Mouse (Mus musculus) heart, adult 11 months (tissue): ENCODE data around the gene Gpr135.

Source experiments
- DNase-seq: peaks from one replicate; pipeline ENCODE4 v3.0.0; 2022

Gpr135 gene

GRCm38 (mm10) chr12:72070327-72071269 lies at the start of gene Gpr135:
TSS of gene Gpr135 (minus strand) at chr12:72071125.
- DNase-seq, result peak; percentile 98

DNA sequence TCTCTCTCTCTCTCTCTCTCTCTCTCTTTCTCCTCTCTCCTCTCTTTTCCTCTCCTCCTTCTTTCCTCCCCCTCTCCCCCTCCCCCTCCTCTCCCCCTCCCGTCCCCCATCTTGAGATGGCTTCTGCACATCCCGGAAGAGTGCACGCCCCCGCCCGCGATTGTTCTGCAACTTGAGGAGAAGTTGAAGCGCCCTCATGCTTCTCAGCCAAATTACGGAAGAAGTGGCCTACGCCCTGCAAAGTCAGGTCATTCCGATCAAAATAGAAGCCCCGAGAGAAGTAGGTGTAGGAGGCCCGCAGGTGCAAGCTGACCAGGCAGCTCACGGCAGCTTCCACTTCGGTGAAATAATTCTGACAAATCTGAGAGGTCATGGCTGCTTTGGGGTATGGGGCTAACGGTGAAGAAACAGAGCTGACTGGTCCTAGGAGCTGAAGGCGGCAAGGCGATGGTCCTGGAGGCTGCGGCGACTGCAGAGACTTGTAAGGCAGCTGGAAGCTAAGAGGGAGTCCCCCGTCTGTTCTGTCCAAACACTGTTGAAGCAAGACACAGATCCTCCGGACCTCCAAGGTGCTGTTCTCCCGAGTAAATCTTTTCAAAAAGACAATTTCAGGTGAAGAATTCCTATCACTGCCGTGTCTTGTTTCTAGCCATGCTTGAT lies 44.9 kb upstream of the Gpr135 start:
- peak; percentile 76 for DNase-seq

- peak; percentile 82 for DNase-seq
Measured at GRCm38 (mm10) chr12:72115126-72115525, 44.2 kb upstream of the Gpr135 start.

DNA sequence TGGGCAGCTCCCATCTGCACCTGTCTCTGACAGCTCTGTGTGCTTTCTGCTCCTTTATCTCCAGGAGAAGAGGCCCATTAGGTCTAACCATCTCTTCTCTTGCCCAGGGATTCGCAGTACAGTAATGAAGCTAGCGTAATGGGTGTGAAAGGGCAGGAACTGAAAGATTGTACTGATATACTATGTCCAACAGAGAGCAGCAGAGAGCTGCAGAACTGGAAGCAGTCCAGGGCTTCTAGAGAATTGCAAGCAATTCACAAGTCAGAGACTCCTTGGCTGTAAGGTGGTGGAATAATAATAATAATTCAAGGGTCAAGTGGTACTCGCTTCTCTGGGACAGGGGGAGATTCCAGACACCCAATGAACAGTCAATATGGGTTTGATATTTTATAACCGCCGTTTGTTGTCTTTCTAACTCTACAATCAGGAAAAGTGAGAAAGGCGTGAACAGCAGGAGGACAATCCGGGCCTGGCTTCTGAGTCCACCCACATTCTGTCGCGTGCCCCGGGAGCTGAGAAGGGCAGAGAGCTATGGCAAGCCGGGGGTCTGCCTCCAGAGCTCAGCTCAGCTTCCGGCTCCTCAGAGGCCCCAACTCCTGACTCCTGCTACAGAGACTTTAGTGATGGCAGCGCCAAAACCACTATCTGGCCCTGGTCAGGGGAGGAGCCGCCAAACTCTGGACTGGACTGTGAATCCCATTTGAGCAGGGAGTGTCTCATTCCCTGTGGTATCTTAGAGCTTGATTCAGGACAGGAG lies 33.8 kb upstream of the Gpr135 start:
- DNase-seq, result peak; percentile 91

DNA sequence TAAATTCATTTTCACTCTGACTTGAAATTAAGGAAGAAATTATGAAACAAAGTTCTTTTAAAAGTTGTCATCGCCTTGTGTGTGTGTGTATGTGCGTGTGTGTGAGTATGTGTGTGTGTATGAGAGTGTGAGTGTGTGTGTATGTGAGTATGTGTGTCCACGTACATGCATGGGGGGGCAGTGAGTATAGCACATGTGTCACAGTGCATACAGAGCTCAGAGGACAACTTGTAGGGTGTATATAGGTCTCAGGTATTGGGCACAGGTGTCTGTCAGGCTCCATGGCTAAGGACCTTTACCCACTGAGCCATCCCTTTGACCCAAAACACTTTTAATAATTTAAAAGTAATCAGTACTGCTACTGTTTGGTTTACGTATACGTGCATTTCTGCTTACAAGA lies 33.1 kb upstream of the Gpr135 start:
- DNase-seq, result peak; percentile 74

DNA sequence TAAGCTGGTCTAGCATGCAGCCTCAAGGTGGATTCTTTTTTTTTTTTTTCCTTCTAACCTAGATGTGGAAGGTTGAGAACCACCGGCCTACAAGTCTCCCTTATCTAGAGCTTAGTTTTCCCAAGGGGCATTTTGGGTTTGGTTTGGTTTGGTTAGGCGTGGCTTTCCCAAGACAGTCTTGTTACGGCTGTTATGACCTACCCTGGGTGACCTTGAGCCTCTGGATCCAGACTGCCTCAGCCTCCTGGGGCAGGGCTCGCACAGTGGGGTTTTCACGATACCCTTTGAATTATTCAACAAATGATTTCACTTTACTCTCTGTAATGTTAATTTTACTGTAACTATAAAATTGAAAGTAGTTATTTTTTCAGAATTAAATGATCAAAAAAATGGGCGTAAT lies 31.9 kb upstream of the Gpr135 start:
- DNase-seq, result peak; percentile 61

DNA sequence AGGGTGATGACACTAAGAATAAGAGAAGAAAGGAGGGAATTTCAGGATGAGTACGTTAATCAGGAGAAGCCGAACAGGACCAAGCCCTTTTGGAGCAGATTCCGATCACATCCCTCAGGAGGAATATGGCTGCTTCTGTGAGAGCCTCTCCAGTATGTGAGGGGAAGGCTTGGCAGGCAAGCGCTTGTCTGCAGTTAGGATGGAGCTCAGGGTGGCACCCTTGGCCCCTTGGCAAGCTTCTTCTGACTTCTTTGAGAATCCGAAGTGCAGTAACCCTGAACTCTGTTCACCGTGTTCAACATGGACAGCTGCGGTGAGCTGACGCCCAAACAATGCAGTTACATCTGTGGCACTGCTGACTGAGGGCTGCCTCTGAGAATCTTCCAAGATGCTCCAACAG lies 26.0 kb upstream of the Gpr135 start:
- DNase-seq, result peak; percentile 71

- peak; percentile 51 for DNase-seq
Measured at GRCm38 (mm10) chr12:72089802-72090201, 18.9 kb upstream of the Gpr135 start.

DNA sequence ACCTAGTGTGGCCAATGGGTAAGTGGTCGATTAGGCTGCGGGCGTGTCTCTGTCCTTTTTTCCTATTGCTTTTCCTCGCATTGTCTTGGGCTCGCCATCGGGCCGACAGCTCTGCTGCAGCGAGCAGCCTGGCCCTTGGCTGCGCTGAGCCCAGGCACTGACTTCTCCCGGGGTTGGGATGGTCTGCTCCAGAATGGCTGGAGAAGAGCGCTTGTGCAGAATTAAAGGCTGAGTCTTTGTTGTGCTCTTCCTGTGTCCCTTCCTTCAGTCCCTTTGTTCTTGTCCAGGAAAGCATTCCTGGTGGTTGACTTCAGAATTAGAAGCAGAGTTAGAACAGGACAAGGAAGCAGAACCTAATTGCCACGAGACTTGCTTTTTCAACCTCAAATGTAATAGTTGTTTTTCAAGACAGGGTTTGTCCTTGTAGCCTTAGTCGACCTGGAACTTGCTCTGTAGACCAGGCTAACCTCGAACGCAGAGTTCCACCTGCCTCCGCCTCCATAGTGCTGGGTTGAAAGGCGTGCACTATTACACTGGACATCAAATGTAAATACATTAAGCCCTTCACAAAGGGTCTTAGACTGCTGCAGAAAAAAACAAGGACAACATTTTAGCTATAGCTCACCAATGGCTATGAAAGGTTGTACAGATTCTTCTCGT lies 15.4 kb upstream of the Gpr135 start:
- peak; percentile 91 for DNase-seq

- peak; percentile 100 for DNase-seq
Measured at GRCm38 (mm10) chr12:72085329-72086165, 14.6 kb upstream of the Gpr135 start, which contains the start of the genes L3hypdh and Jkamp. TSS of gene L3hypdh (minus strand) at chr12:72085439. TSS of gene Jkamp (plus strand) at chr12:72085589.

GRCm38 (mm10) chr12:72085024-72085328 lies 14.1 kb upstream of the Gpr135 start:
- no peak for DNase-seq

DNA sequence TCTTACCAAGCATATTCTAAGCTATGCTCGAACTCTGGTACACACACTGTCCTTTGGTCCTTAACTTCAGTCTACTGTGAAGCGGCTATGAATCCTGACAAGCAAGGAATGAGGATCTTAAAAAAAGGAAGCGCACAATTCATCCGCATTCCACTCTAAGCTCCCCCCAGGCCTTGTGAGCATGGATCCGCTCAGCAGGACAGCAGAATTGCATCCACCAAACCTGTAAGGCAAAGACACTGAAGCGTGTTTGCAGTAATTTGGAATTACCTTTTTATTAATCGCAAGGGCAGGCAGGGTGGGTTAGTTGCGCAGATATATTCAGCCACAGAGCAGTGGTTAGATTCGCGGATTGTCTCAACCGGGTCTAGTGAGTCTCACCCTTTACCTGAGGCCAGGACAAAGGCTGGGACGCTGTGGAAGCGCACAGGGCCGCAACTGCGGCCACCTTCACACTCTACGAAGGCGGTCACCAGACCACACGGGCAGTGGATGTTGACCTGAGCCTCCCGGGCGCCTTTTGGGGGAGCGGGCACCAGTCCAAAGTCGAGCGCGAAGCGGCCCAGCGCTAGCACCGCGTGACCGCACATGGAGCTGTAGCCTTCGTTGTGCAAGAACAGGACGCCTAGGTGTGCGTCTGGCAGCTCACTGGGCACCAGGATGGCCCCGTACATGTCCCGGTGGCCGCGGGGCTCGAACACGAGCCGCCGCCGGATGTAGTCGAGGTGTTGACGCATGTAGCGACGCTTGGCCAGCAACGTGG lies 13.5 kb upstream of the Gpr135 start:
- no peak for DNase-seq

- peak; percentile 71 for DNase-seq
Measured at GRCm38 (mm10) chr12:72083265-72083664, 12.3 kb upstream of the Gpr135 start.

DNA sequence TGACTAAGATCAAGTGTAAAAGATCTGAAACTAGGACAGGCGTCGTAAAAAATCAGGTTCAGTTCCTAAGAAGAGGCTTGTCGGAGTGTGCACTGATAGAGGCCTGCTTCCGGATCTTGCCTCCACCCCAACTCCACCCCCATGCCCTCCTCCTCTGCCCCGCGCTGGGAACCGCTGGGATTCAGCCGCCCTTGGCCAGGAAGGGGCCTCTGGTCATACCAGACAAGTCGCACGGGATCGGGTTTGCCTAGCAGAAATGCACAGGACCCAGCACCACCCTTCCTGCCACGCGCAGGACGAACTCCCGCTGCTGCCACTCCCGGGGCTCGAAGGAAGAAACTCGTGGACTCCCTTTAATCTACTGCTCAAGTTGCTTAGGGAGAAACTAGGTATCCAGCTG lies 11.4 kb upstream of the Gpr135 start:
- DNase-seq, result peak; percentile 88

DNA sequence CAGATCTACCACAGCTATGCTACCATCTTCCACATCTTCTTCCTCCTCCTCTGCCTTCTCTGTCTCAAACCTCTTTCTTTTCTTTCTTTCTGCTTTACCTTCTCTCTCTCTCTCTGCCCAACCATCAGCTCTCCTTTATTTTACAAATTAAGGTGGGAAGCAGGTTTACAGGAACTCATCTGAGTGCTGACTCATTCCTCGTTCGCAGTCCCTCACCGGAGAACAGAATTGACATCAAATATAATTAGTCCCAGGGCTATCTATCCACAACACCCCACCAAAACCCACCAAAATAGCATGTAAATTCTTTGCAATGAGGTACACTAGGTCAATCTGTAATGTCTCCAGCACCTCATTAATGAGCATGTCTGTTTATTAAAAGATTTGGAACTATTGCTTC lies 11.0 kb upstream of the Gpr135 start:
- peak; percentile 33 for DNase-seq

GRCm38 (mm10) chr12:72078248-72078647 lies 7.3 kb upstream of the Gpr135 start:
- no peak for DNase-seq

DNA sequence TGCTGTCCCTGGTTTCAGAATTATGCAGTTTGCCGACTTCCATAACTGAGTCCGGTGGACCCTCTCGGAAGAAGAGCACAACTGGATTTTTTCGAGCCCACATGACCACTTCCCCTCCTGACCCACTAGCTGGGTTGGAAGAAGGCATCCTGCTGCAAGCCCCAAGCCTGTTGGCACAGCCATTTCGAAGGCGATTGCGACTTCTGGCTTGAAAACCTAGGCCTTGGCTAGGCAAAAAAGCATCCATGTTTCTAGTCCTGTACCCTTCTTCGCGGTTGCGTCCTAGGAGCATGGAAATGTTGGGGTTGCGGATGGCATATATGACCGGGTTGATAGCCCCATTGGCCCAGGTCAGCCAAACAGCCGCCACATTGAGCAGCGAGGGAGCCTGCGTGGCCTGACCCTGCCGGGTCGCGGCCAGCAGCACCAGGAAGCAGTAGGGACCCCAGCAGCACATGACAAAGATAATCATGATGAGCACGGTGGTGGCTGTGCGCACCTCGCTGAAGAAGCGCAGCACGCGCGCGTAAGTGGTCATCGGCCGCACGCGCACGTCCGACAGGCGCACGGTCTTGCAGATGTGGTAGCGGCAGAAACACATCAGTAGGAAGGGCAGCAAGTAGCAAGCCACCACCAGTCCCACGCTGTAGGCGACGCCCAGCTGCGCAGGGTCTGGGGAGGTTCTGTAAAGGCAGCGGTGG lies 1.1 kb downstream of the Gpr135 start:
- no peak for DNase-seq

DNA sequence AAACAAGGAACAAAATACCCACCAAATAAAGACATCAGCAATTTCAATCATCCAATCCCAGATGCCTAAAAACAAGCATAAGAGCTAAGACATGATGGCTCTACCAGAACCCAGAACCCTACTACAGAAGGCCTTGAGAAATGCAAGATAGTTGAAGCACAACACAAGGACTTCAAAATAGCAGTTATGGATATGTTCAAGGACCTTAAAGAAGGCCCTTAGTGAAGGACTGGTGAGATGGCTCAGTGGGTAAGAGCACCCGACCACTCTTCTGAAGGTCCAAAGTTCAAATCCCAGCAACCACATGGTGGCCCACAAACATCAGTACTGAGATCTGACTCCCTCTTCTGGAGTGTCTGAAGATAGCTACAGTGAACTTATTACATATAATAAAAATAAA lies 13.1 kb downstream of the Gpr135 start:
- peak; percentile 10 for DNase-seq

DNA sequence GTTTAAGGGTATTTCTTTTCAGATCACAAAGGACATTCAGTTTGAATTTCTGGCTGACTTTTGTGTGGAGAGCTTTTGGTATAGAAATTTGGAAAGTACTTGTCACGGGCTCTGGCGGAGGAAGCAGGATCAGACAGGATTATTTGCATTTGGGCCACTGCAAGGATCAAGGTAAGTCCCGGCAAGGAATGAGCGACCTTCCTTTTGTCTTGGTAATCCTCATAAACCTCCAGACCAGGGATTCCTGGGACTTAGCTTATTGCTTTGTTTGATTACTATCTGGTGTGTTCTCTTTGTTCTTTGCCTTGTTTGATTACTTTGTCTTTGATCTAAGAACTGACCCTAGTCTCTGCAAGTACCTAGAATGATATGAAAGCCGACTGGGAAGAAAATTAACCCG lies 17.1 kb downstream of the Gpr135 start:
- DNase-seq, result peak; percentile 70

GRCm38 (mm10) chr12:72053303-72053702 lies 17.6 kb downstream of the Gpr135 start:
- peak; percentile 11 for DNase-seq
